Mouse (Mus musculus) frontal cortex, adult 2 months (tissue): ENCODE data around the gene Sulf2. TPM values are rescaled to one million over a fixed set of nuclear protein-coding genes. Genes with fewer than 3 reads are reported as not detected.

Experiments
- DNase-seq, 2 experiments: peaks; one replicate each; pipeline ENCODE4 v3.0.0; 2022; ENCODE audit warnings: low spot score in 1 of 2; ENCODE audit errors: extremely low spot score in 1 of 2
- polyA plus RNA-seq: library from polyadenylated mRNA; depleted of rRNA; stranded (reverse); fragments of >200 nt; gene quantifications from 2 replicates; pipeline ENCODE4 v1.2.3, GENCODE M21; 2012; rRNA removed

The Sulf2 gene
- polyA plus RNA-seq, 1 experiment = 61.0 TPM

DNA sequence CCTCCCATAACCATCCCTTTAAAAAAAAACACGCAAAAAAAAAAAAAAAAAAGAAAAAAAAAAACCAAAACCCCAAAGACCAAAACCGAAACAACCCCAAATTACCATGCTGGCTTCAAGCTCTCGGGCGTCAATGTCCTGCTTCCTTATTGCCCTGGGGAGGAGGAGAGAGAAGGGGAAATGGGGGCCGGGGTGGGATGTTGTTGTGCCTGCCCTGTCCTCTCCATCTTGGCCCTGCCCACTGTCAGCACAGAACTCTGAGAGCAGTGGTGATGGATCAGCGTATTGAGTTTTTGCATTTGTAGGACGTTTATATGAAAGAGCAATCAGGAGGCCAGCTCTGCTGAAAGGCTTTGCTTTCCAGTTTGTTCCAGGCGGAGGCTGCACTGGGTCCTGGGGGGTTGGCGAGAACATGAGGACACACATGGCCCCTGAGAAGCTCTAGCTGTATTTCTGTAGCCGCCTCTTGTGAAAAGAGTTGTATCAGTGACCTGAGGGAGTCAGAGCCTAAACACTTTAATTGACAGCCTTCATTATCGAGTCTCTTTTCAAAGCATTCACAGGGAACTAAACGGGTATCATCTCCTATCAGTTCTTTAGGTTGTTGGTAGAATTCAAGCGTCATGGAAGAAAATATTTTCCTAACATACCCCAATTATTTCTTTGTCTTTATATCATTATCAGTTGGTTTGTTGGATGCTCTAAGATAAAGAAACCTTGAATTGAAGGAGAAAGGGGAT, 125.0 kb downstream of the Sulf2 start:
- DNase-seq = no peak

- no peak for DNase-seq
These were observed 126.2 kb downstream of the Sulf2 start for GRCm38 (mm10) chr2:166029232-166029631.

DNA sequence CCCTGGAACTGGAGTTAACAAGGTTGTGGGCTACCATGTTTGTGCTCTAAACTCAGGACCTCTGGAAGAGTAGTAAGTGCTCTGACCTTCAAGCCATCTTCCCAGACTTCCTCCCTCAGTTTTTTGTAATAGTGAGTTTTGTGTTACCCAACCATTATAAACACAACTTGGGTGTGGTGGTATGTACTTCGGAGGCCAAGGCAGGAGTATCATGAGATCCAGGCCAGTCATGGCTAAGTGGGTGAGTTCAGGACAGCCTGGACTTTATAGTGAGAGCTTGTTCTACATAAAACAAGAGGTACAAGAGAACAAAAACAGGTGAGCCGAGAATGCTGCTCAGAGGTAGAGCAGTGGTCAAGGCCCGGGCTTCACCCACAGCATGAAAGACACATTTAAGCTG, 127.6 kb downstream of the Sulf2 start:
- DNase-seq = no peak

DNA sequence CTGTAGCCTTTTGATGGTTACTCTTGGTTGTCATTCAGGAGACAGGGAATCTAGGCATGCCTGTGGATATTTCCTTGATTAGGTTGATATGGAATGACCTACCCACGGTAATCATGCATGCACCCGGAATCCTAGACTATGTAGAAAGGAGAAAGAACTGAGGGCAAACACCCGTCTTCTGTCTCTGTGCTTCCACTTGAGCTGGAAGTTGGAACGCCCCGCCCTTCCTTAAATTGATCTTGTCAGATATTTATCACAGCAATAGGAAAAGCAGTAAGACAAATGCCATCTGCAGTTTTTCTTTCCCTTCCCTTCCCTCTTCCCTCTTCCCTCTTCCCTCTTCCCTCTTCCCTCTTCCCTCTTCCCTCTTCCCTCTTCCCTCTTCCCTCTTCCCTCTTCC, 129.5 kb downstream of the Sulf2 start:
- no peak for DNase-seq

GRCm38 (mm10) chr2:166024621-166025020, 130.8 kb downstream of the Sulf2 start:
- DNase-seq = no peak

DNA sequence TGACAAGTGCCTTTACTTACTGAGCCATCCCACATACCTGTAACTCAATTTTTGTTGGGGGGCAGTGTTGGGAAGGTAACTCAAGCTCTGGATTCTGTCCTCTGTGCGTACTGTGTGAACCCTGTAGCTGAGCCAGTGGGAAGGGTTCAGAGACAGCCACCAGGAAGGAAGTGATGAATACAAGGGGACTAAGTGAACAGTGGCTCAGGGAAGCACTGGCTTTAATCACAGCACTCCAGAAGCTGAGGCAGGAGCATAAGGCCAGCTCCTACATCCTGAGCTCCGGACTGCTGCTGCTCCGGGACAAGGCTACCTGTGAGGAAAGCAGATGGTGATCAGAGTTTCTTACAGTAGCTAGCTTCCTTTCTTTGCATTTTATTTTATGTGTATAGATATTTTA, 131.4 kb downstream of the Sulf2 start:
- DNase-seq = no peak

Other genes starting within 250 kb of the Sulf2 start
- gene Ncoa3, start 163.0 kb downstream of the Sulf2 start, polyA plus RNA-seq = 33.5 and 34.2 TPM in 2 replicates